Mouse (Mus musculus): ENCODE data around the gene Ttc21a.
"Not testable (repeated sequence)": the region's sequence is repeated elsewhere in the genome, so short reads cannot be mapped to it uniquely, and the experiment has no call there.

Gene Ttc21a

GRCm38 (mm10) chr9:119999636-120000035 lies 62.2 kb downstream of the Ttc21a start:
- in situ Hi-C loops (cut with MboI, MseI): no loop called here

- in situ Hi-C loops (cut with MboI, MseI): no loop called here
These were observed 63.4 kb downstream of the Ttc21a start for GRCm38 (mm10) chr9:120000761-120001160.

GRCm38 (mm10) chr9:120001945-120002725 lies 64.7 kb downstream of the Ttc21a start:
- in situ Hi-C loops (cut with MboI, MseI): no loop called here

- in situ Hi-C loops (cut with MboI, MseI): no loop called here
These were observed 65.5 kb downstream of the Ttc21a start for GRCm38 (mm10) chr9:120002893-120003292.

GRCm38 (mm10) chr9:120005936-120006335 lies 68.5 kb downstream of the Ttc21a start:
- in situ Hi-C loops (cut with MboI, MseI): no loop called here

- in situ Hi-C loops (cut with MboI, MseI): no loop called here
These were observed 70.4 kb downstream of the Ttc21a start for GRCm38 (mm10) chr9:120007833-120008232.

GRCm38 (mm10) chr9:120009226-120009841 lies 71.9 kb downstream of the Ttc21a start:
- in situ Hi-C loops (cut with MboI, MseI): no loop called here

GRCm38 (mm10) chr9:120009871-120010270 lies 72.5 kb downstream of the Ttc21a start:
- in situ Hi-C loops (cut with MboI, MseI): no loop called here

- in situ Hi-C loops (cut with MboI, MseI): no loop called here
These were observed 73.5 kb downstream of the Ttc21a start for GRCm38 (mm10) chr9:120010781-120011511.

GRCm38 (mm10) chr9:120011533-120011932 lies 74.1 kb downstream of the Ttc21a start:
- in situ Hi-C loops (cut with MboI, MseI): no loop called here

- in situ Hi-C loops (cut with MboI, MseI): not testable (repeated sequence)
These were observed 74.8 kb downstream of the Ttc21a start for GRCm38 (mm10) chr9:120012161-120012560.

GRCm38 (mm10) chr9:120012781-120013180 lies 75.4 kb downstream of the Ttc21a start:
- in situ Hi-C loops (cut with MboI, MseI): no loop called here

GRCm38 (mm10) chr9:120013251-120013820 lies 75.9 kb downstream of the Ttc21a start:
- in situ Hi-C loops (cut with MboI, MseI): no loop called here

- in situ Hi-C loops (cut with MboI, MseI): loop anchor here (5.0 kb wide), 1 partner anchor 67 kb away; no protein-coding TSS in a partner anchor
These were observed 77.4 kb downstream of the Ttc21a start for GRCm38 (mm10) chr9:120014828-120015227.

- in situ Hi-C loops (cut with MboI, MseI): loop anchor here (5.0 kb wide), 1 partner anchor 65 kb away; no protein-coding TSS in a partner anchor
These were observed 79.5 kb downstream of the Ttc21a start for GRCm38 (mm10) chr9:120016956-120017355.

All from T-helper 1 cell (primary cell).